Mouse (Mus musculus) right cerebral cortex, postnatal 36 days (tissue): ENCODE results near the gene Grip1.

ENCODE experiments used
- DNase-seq, 2 experiments: peaks; one replicate each; pipeline ENCODE4 v3.0.0; 2022; ENCODE audit warnings: low spot score in 2 of 2, mixed read lengths in 1 of 2

Gene Grip1

DNA sequence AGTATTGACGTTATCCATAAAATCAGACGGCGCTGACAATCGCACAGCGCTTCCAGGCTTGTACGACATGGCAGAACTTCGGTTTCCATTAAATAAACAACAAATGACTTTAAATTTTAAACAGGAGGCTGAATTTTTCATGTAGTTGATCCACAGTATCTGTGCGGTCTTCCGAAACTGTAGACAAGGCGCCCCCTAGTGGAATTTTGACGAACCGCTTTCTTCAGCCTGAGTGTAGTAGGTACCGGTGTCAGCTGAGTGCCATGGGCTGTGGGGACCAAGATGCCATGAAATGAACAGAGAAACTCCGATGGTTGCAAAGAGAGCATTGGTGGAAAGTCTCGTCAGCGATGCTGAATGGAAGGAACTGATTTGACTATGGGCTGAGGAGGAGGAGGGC, 677.0 kb downstream of the Grip1 start:
- DNase-seq = peak; percentile 8 to 41

DNA sequence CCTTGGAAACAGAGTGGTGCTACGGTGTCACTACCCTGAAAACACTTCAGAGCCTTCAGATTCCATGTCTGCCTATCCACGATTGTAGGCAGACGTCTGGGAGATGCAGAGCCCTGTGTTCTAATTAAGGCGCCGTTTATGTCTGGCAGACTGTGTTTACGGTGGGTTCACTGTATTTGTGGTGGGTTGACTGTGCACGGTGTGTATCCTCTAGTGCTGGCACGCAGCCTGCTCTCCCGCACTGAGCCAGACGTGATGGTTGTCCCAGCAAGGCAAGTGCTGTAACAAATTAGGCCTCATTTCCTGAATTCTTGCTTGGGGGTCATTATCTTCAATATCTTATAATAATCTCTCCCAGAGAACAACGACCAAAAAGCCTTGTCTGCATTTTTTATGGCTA, 680.1 kb downstream of the Grip1 start:
- no peak for DNase-seq

DNA sequence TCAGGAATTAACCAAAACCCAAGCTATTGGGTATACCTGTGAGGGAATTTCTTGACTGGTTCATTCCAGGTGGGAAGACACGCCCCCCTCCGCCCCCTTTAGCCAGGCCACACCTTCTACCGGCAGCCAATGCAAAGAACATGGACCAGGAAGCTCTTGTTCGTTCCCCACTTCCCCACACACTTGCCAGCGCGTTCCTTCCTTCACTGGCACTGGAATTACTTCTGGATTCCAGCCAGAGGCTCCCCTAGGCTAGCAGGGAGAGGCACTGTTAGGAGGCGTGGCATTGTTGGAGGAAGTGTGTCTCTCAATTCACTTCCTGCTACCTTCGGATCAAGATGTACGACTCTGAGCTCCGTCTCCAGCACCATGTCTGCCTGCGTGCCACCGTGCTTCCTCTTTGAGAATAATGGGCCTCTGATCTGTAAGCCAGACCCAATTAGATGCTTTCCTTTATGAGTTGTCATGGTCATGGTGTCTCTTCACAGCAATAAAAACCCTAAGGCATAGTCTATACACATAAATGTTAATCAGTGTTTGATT, 682.5 kb downstream of the Grip1 start:
- DNase-seq = no peak
